In the genomic region with DNA sequence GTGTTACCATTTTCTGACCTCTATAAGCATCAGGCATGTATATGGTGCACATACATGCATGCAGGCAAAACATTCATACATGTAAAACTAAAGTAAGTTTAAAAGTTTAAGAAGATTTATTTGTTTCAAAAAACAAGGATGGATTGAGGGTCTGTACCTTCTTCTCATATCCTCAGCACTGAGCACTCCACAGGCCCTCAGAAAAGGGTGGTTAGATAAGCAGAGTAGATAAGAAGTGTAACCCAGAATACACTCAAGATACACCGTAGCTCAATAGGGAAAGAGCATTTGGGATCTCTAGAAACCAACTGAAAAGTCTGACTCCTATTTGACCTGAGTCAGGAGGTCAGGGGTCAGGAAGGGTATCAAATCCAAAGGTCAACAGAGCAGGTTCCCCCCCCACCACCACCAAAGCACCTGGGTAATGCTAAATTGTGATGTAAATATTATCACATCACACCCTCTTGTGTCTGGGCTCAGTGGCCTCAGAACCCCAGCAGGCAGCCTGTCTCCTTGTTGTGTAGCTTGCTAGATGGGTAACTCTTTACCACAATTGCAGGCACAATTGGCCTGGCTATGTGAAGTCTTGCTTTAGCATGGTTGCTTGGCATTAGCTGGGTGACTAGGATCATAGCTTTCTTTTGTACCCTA, we compare ENCODE assay signal across 29 mouse cellular contexts.
DNase-seq lines count a peak whose midpoint lies in the region; ATAC-seq and TF ChIP-seq lines count a peak whose summit lies in the region.
"Had no signal": no experiment of that assay in that cellular context is flagged by ENCODE, and none has a peak within 500 bp of the region (broad histone marks: within the 10 kb centered on the region; RNA-seq: fewer than 3 reads in every experiment).

No protein-coding gene starts in this region.

- DNase-seq in liver, embryonic 11.5 days (ENCODE audit: low spot score), result no peak
- DNase-seq in testis, postnatal 14 days (ENCODE audit: low spot score), result no peak
- DNase-seq in R1 (ENCODE audit: low read depth, low spot score), result peak; percentile 92
- no peak for DNase-seq in right cerebral cortex, postnatal 25 days
- no peak for DNase-seq in urinary bladder, postnatal 14 days (ENCODE audit: low spot score)
- DNase-seq: adrenal gland, adult 8-10 months; adrenal gland, postnatal 25 days; B cell, adult 2 months; cerebellum, adult 11-12 months; cerebellum, adult 8-10 months; cerebellum, postnatal 14 days; gastrocnemius, postnatal 10 days; gastrocnemius, postnatal 36 days; heart, postnatal 10 days; heart, postnatal 36 days had no signal

- H3K27ac ChIP-seq in liver, embryonic 12.5 days, result peak overlapping the region; percentile 26; the same call in 1 of the 2 replicates
- no peak overlapping the region for H3K27ac ChIP-seq in liver, embryonic 11.5 days (ENCODE audit: low read depth, low read length)
- H3K27ac ChIP-seq in testis, adult 2 months (ENCODE audit: control insufficient read depth, insufficient read depth, low read depth, low read length), result no peak overlapping the region
- H3K27ac ChIP-seq: forebrain, embryonic 10.5 days; forebrain, embryonic 13.5 days; heart, embryonic 15.5 days; hindbrain, embryonic 10.5 days; hindbrain, embryonic 13.5 days; hindbrain, postnatal 0 days had no signal

- no peak overlapping the region for H3K4me3 ChIP-seq in liver, embryonic 12.5 days
- H3K4me3 ChIP-seq in liver, embryonic 11.5 days (ENCODE audit: low read depth, low read length), result no peak overlapping the region
- H3K4me3 ChIP-seq in testis, adult 2 months (ENCODE audit: control insufficient read depth, low read depth, low read length), result no peak overlapping the region
- H3K4me3 ChIP-seq: forebrain, embryonic 10.5 days; forebrain, embryonic 13.5 days; heart, embryonic 12.5 days; heart, embryonic 15.5 days; hindbrain, embryonic 10.5 days; hindbrain, embryonic 13.5 days had no signal

- no peaks in the 10 kb centered on the region for H3K9me3 ChIP-seq in liver, embryonic 12.5 days (replicated peaks)
- H3K9me3 ChIP-seq in liver, embryonic 11.5 days (ENCODE audit: control insufficient read depth, low read length), result no peaks in the 10 kb centered on the region
- H3K9me3 ChIP-seq: forebrain, embryonic 10.5 days; forebrain, embryonic 13.5 days; heart, embryonic 12.5 days; heart, embryonic 15.5 days; hindbrain, embryonic 10.5 days; hindbrain, embryonic 13.5 days had no signal

- ATAC-seq in liver, embryonic 12.5 days, result peak; percentile 30; the same call in 1 of the 2 replicates
- no peak for ATAC-seq in liver, embryonic 11.5 days (replicated peaks; ENCODE audit: low FRiP score)
- ATAC-seq: activated CD4-positive, CD25-positive, alpha-beta regulatory T cell, adult 4 months; forebrain, embryonic 13.5 days; forebrain, embryonic 16.5 days; hindbrain, postnatal 0 days; inflammation-experienced regulatory T-cells, adult 6 months; Patski had no signal

- TF ChIP-seq POLR2A in testis, adult 2 months (IDR thresholded peaks at IDR 0.05; ENCODE audit: control insufficient read depth, low read depth, low read length), result peak; percentile 41; the same call in 1 of the 2 replicates

- H3K4me1 ChIP-seq in liver, embryonic 12.5 days, result peaks cover 68% of the 10 kb centered on the region
- peaks cover 18% of the 10 kb centered on the region for H3K4me1 ChIP-seq in liver, embryonic 11.5 days (replicated peaks; ENCODE audit: control insufficient read depth, insufficient read depth, low read length)
- no peaks in the 10 kb centered on the region for H3K4me1 ChIP-seq in testis, adult 2 months (ENCODE audit: control insufficient read depth, insufficient read depth, low read length)
- H3K4me1 ChIP-seq: forebrain, embryonic 10.5 days; forebrain, embryonic 13.5 days; hindbrain, embryonic 10.5 days; hindbrain, embryonic 13.5 days had no signal

- H3K9ac ChIP-seq in liver, embryonic 12.5 days, result no peak overlapping the region
- H3K9ac ChIP-seq in liver, embryonic 11.5 days (ENCODE audit: low read depth, low read length), result no peak overlapping the region
- H3K9ac ChIP-seq: forebrain, embryonic 13.5 days; heart, embryonic 12.5 days; heart, embryonic 15.5 days; hindbrain, embryonic 13.5 days had no signal

- no peak overlapping the region for H3K4me2 ChIP-seq in liver, embryonic 12.5 days
- no peak overlapping the region for H3K4me2 ChIP-seq in liver, embryonic 11.5 days
- H3K4me2 ChIP-seq: forebrain, embryonic 13.5 days; heart, embryonic 12.5 days; heart, embryonic 15.5 days; hindbrain, embryonic 13.5 days had no signal

- no peaks in the 10 kb centered on the region for H3K27me3 ChIP-seq in liver, embryonic 12.5 days (replicated peaks)
- no peaks in the 10 kb centered on the region for H3K27me3 ChIP-seq in liver, embryonic 11.5 days (replicated peaks; ENCODE audit: control insufficient read depth, insufficient read depth, low read length)
- H3K27me3 ChIP-seq in testis, adult 2 months (ENCODE audit: control insufficient read depth, insufficient read depth, low read length), result no peaks in the 10 kb centered on the region
- H3K27me3 ChIP-seq: CH12.LX; forebrain, embryonic 13.5 days; hindbrain, embryonic 13.5 days; Patski had no signal

- no peak for TF ChIP-seq CTCF in testis, adult 2 months (IDR thresholded peaks at IDR 0.05; ENCODE audit: control insufficient read depth, insufficient read depth, insufficient replicate concordance, low read depth, low read length)

- no peaks in the 10 kb centered on the region for H3K36me3 ChIP-seq in liver, embryonic 12.5 days
- no peaks in the 10 kb centered on the region for H3K36me3 ChIP-seq in liver, embryonic 11.5 days (ENCODE audit: control insufficient read depth, insufficient read depth, low read length)
- H3K36me3 ChIP-seq in testis, adult 2 months (ENCODE audit: control insufficient read depth, insufficient read depth, low read length), result no peaks in the 10 kb centered on the region
- H3K36me3 ChIP-seq: forebrain, embryonic 10.5 days; heart, embryonic 12.5 days; heart, embryonic 15.5 days; hindbrain, embryonic 10.5 days; hindbrain, embryonic 13.5 days had no signal

- WGBS in liver, embryonic 12.5 days (ENCODE audit: insufficient replicate concordance), result 31% methylated on average over 1 of the region's 1 CpGs
- 35% methylated on average over 1 of the region's 1 CpGs for WGBS in liver, embryonic 11.5 days
